Mouse (Mus musculus) Muller cell, postnatal 12 days (primary cell): ENCODE measurements around the gene Nrip2.
"Not testable (repeated sequence)": the region's sequence is repeated elsewhere in the genome, so short reads cannot be mapped to it uniquely, and the experiment has no call there.

Experiments used
- DNase-seq: peaks from one replicate; pipeline ENCODE4 v3.0.0-alpha.2; 2015; ENCODE audit errors: inconsistent ontology term

Nrip2 gene

GRCm38 (mm10) chr6:128398996-128399395 lies at the start of gene Nrip2:
Nrip2 (plus strand) TSS chr6:128399296.
- DNase-seq = no peak

DNA sequence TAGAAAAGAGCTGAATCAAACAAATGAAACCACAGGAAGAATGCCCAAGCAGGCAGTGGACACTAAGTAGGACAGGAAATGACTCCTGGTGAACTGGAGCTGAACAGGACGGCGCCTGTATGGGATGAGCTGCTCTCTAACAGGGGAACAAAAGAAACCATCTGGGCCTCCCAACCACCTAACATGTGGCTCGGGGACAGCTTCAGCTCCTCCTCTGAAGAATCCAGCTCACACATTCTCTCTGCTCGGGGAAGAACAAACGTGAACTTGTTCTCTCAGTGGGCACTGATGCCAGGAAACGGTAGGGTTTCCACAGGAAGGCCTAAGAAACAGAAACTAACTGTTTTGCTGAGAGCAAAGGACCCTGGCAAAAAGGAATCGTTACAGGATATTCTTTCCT lies 49.4 kb upstream of the Nrip2 start:
- DNase-seq = peak; percentile 97

GRCm38 (mm10) chr6:128354140-128354539 lies 45.0 kb upstream of the Nrip2 start:
- DNase-seq = peak; percentile 45

DNA sequence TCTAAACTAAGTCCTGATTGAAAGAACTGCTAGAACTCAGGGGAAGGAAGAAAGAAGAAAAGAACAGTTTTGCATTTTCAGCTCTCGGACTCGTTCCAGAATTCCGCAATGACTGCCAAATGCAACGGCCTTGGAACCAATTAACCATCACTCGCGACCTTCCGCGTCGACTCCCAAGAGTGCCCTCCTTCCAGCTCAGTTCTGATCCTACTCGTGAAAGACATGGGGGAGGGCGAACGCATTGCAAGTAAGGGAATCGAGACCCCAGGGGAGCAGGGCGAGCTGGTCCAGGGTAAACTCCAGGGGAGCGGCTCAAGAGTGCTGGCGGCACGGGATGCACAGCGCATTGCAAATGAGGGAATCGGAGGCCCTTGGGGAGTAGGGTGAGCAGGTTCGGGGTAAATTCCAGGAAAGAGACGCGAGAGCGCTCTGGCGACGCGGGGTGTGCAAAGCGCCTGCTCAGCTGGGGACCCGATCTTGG lies 43.9 kb upstream of the Nrip2 start:
- DNase-seq = peak; percentile 82

DNA sequence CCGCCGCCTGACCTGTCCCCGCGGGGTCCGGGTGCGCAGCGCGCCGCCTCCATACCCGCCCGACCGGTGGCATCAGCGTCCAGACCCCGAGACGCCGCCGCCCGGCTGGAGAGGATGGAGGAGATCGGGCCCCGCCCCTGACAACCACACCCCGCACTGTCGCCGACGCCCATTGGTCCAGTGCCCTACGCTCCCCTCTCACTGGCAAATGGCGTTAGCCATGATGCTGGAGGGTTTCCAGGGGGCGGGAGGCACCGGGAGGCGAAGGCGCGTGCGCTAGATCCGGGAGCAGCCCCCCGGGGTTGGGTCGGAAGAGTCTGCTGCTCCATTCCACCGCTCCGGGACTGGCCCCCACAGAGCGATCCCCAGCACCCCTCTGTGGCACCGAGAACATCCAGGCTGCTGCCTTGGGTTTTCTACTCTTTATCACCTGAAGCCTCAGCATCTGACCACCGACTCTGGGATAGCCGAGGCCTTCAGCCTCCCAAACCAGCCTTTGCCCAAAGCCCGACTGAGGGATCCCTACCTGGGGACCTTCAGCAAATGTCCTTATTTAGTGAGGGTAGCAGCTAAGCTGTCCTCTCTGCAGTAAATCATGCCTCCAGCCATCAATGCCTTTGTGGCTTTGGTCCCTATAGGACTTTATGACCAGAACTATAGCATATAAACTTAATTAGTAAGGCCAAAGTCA lies 43.2 kb upstream of the Nrip2 start, which contains the start of gene Tulp3:
TSS of gene Tulp3 (minus strand) at position 126 of the 691 bp plus-strand sequence.
- peak; percentile 99 for DNase-seq

DNA sequence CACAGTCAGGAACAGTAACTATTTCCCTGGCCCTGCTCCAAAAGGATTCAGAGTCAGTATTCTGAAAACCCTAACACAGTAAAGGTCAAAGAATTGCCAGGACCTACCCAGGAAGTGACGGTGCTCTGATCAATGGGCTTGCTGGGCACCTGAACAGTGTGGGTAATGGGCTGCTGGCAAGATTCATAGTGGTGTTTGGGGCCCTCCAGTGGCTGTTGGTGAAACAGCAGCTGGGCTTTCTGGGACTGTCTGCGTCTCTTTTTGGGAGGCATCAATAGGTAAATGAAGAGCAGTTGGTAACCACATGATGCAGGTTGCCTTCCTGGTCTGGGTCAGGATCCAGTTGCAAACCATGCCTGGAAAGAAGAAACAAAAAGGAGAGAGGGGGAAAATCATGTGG lies 40.1 kb upstream of the Nrip2 start:
- DNase-seq = no peak

- no peak for DNase-seq
These were observed 37.2 kb upstream of the Nrip2 start for GRCm38 (mm10) chr6:128361901-128362300.

DNA sequence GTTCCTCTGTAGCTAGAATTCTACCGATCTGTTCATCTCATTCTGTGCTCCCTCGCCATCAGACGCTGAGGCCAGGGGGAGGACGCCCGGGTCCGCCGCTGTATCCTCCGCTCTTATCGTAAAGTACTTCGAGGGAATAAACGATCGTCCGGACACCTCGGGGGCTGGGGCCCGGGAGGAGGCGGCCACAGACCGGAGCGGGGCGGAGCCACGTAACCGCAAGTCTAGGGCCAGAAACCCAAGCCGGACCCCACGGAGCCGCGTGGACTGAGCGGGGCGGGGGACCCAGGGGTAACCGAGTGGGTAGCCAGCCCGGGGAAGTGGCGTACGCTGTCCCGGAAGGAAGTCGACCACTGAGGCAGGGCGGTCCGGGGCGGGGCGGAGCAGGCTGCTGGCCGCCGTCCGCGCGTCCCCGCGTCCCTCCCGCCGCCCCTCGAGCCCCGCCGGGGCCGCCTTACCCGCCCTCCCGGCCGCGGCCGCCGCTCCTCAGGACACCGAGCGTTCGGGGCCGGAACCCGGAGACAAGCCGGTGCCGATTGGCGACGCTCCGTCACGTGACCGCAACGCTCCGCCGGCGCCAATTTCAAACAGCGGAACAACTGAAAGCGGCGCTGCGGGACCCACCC lies 36.6 kb upstream of the Nrip2 start, which contains the start of the genes Rhno1 and Foxm1:
TSS of gene Rhno1 (minus strand) at position 531 of the 626 bp plus-strand sequence.
TSS of gene Foxm1 (plus strand) at position 587 of the 626 bp plus-strand sequence.
- DNase-seq = peak; percentile 88

- DNase-seq = peak; percentile 45
These were observed 35.9 kb upstream of the Nrip2 start for GRCm38 (mm10) chr6:128363007-128363825.

GRCm38 (mm10) chr6:128364721-128365120 lies 34.4 kb upstream of the Nrip2 start:
- DNase-seq = peak; percentile 85

DNA sequence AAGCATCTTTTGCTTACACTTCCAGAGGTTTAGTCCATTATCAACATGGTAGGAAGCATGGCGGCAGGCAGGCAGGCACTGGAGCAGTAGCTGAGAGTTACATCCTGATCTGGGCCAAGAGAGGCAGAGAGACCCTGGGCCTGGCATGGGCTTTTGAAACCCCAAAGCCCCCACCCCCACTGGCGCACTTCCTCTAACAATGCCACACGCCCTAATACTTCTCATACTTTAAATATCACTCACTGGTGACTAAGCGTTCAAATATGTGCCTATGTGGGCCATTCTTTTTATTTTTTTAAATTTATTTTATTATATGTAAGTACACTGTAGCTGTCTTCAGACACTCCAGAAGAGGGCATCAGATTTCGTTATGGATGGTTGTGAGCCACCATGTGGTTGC lies 32.6 kb upstream of the Nrip2 start:
- DNase-seq = peak; percentile 69

DNA sequence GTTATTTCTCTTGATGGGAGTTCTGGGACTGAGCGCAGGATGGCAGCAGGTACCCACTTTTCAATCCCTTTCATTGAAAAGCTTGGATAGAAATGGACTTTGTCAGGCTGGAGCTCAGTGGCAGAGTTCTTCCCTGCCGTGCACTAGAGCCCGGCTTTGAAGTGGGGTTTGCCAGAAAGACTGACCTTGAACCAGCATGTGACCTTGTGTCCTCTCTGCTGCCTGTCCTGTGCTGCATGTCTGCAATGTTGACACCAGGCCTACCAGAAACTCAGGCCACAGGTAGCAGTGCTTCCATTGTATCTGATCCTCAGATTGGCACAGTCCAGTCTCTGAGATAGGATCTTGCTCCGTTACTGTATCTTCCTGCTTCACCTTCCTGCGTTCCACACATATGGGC lies 29.1 kb upstream of the Nrip2 start:
- DNase-seq = no peak

DNA sequence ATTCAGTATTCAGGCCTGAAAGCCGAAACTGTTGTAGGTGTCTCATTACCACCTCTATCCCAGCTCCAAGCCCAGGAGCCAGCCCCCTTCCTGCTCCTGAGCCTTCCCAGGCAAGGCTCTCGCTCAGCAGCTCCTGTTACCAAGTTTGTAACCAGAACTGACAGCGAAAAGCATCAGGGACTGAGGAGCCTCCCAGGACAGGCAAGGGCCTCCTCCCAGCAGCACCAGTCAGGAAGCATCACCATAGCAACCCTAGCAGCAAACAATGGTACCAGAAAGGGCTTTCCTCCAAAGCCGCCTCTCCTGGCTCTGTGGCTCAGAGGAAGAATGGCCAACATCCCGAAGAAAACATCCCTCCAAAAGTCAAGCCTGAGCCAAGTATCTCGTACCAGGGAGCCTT lies 23.9 kb upstream of the Nrip2 start, which contains the start of the genes Tex52 and Gm44596:
TSS of gene Tex52 (plus strand) at position 265 of the 400 bp plus-strand sequence.
TSS of gene Gm44596 (plus strand) at position 312 of the 400 bp plus-strand sequence.
- DNase-seq = peak; percentile 64

- DNase-seq = no peak
These were observed 22.6 kb upstream of the Nrip2 start for GRCm38 (mm10) chr6:128376371-128377085.

DNA sequence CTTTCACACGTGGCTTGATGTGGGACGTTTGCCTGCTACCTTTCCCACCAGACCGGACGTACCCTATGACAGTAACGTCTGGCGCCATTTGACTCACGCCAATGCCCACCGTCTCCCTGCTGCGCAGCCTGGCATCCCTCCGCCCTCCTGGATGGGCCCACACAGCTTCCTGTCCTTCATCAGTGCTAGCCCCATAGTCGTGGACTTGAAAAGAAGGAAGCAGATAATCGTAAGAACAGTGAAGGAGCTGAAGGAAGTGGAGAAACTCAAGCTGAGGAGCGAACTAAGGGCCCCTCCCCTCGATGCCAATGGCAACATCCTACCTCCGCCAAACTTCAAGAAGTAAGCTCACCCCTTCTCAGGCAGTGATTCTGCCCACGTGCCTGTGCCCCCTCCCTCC lies 19.5 kb upstream of the Nrip2 start:
- DNase-seq = no peak

DNA sequence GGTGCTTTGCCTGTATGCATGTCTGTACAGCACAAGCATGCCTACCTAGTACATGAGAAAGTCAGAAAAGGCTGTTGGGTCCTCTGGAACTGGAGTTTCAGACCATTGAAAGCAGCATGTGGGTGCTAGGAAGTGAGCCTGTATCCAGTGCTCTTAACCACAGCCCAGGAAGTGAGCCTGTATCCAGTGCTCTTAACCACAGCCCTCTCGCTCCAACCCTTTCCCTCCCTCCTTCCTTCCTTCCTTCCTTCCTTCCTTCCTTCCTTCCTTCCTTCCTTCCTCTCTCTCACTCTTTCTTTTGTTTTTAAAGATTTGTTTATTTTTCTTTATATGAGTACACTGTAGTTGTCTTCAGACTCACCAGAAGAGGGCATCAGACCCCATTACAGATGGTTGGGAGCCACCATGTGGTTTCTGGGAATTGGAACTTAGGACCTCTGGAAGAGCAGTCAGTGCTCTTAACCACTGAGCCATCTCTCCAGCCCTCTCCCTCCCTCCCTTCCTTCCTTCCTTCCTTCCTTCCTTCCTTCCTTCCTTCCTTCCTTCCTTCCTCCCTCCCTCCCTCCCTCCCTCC lies 18.4 kb upstream of the Nrip2 start:
- not testable (repeated sequence) for DNase-seq

GRCm38 (mm10) chr6:128381254-128381653 lies 17.8 kb upstream of the Nrip2 start:
- DNase-seq = no peak

DNA sequence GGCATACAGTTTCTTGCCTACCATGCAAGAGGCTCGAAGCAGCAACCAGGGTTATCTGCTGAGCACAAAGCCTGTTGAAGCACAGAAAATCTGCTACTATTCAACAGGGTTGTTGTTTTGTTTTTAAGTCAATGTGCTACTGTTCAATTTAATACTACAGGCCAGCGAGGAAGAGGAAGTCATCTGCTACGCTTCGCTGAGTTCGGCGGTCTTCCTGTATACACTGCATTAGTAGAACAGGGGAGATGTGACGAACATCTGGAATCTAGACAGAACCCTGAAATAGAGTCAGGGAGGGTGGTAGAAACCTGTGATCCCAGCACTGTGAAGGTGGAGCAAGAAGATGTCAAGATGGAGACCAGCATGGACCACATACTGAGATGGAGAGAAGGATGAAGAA lies 15.3 kb upstream of the Nrip2 start:
- DNase-seq = no peak

DNA sequence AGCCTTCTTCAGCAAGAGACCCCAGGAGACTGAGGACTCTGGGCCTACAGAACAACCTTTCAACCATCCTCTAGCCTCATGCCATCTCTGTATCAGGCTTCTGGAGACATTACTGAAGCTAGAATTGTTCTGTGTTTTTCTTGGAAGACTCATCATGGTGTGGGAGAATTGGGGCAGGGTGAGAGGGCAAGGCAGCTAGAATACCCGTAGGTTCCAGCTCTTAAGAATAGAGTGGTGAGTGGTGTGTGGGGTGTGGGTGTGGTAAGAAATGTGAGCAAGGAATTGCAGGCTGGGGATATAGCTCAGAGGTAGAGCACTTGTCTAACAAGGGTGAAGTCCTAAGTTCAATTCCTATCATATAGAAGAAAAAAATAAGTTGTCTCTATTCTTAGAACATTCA lies 14.1 kb upstream of the Nrip2 start:
- DNase-seq = no peak

GRCm38 (mm10) chr6:128389185-128389584 lies 9.9 kb upstream of the Nrip2 start:
- DNase-seq = no peak

DNA sequence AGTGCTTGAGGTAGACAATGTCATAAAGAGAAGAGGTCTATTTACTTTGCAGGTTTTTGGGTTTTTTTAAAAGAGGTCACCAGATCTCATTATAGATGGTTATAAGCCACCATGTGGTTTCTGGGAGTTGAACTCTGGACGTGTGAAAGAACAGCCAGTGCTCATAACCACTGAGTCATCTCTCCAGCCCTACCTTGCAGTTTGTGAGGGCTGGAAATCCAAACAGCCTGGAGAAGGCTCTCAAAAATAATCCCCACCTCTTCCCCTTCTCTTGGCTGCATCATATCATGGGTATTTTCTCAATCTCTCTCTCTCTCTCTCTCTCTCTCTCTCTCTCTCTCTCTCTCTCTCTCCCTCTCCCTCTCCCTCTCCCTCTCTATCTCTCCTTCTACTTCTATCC lies 8.4 kb upstream of the Nrip2 start:
- no peak for DNase-seq
